Mouse (Mus musculus) CH12.LX (cell line): ENCODE results near the gene Pde4b.

Experiments used
- CHD1 ChIP-seq: IDR thresholded peaks from 2 replicates; pipeline ENCODE4 v1.6.1; 2012; ENCODE audit warnings: low read depth, low read length, improper control_type of control experiment, inconsistent platforms
- CTCF ChIP-seq, 2 experiments: IDR thresholded peaks in 1 of 2; conservative IDR thresholded peaks in 1 of 2; 2 replicates each; pipeline ENCODE4 v1.5.1; 2011 to 2012; ENCODE audit warnings: low read depth in 2 of 2, low read length in 2 of 2, improper control_type of control experiment in 1 of 2, inconsistent platforms in 1 of 2, mild to moderate bottlenecking in 1 of 2, moderate library complexity in 1 of 2
- ELF1 ChIP-seq: IDR thresholded peaks from 2 replicates; pipeline ENCODE4 v1.6.1; 2014; ENCODE audit warnings: low read depth, mild to moderate bottlenecking, inconsistent platforms, low read length, improper control_type of control experiment
- EP300 ChIP-seq: IDR thresholded peaks from 2 replicates; pipeline ENCODE4 v1.6.1; 2011; ENCODE audit warnings: low read length, improper control_type of control experiment
- JUND ChIP-seq: conservative IDR thresholded peaks from 2 replicates; pipeline ENCODE4 v1.6.1; 2011; ENCODE audit warnings: low read depth, low read length, improper control_type of control experiment
- MAX ChIP-seq: IDR thresholded peaks from 2 replicates; pipeline ENCODE4 v1.6.1; 2011; ENCODE audit warnings: low read length, improper control_type of control experiment
- MXI1 ChIP-seq: IDR thresholded peaks from 2 replicates; pipeline ENCODE4 v1.6.1; 2011; ENCODE audit warnings: mild to moderate bottlenecking, low read depth, low read length, improper control_type of control experiment
- POLR2A ChIP-seq: IDR thresholded peaks from 2 replicates; pipeline ENCODE4 v1.6.1; 2011; ENCODE audit warnings: low read depth, mild to moderate bottlenecking, improper control_type of control experiment, low read length
- SMC3 ChIP-seq: IDR thresholded peaks from 2 replicates; pipeline ENCODE4 v1.6.1; 2011; ENCODE audit warnings: low read depth, low read length, improper control_type of control experiment
- USF1 ChIP-seq: IDR thresholded peaks from 2 replicates; pipeline ENCODE4 v1.6.1; 2014; ENCODE audit warnings: low read depth, mild to moderate bottlenecking, inconsistent platforms, low read length, improper control_type of control experiment
- USF2 ChIP-seq: conservative IDR thresholded peaks from 2 replicates; pipeline ENCODE4 v1.6.1; 2011; ENCODE audit warnings: low read depth, low read length, improper control_type of control experiment

- no peak for TF ChIP-seq MXI1
- TF ChIP-seq POLR2A: no peak
- no peak for TF ChIP-seq MAX
- no peak for TF ChIP-seq USF2
- no peak for TF ChIP-seq USF1
- TF ChIP-seq ELF1: no peak
- TF ChIP-seq EP300: no peak
- no peak for TF ChIP-seq CHD1
- TF ChIP-seq CTCF (conservative IDR thresholded peaks at IDR 0.05 in 1 of 2, IDR thresholded peaks at IDR 0.05 in 1 of 2; ENCODE audit: low read depth in 2 of 2, low read length in 2 of 2): no peak
- TF ChIP-seq JUND: no peak
- no peak for TF ChIP-seq SMC3
These were observed 399.5 kb downstream of the Pde4b start for GRCm38 (mm10) chr4:102486921-102487240.
